Mouse (Mus musculus): ENCODE measurements around the gene Mia2.
"Not testable (repeated sequence)": the region's sequence is repeated elsewhere in the genome, so short reads cannot be mapped to it uniquely, and the experiment has no call there.

The Mia2 gene

DNA sequence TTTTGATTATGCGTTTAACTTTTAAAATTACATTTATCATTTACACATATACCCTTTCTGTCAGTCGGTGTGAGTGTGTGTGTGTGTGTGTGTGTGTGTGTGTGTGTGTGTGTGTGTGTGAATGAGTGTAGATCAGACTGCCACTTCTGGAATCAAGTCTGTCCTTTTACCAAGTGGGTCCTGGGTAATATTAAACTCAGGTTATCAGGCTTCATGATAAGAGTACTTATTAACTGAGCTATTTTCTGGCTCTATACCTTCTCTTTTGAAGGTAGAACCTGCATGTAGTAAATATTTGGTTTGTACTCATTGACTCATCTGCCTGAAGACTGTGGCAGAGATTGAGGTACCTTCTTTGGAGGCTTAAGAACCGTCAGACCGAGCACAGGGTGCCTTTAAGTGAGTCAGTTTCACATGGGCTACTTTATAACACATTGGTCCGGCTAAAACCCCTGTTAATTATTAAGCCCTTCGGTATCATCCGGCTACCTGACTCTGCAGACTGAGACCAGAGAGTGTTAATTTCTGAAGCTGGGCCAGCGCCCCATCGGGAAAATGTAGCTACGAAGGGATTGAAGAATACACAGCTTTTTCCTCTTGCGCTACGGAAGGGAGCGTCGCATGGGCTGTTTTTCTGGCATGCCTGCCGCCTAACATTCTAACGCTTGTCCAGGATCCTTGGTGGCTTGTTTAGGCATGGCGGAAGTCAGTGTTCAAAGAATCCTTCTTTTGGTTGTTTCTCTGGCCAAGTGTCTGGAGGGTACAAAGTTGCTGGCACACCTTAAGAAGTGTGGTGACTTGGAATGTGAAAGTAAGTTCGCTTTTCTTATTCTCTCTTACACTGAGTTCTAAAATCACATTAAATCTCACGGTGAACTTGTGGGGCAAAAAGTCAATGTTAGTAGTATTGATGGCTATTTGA, at the start of gene Mia2:
TSS of gene Mia2 (plus strand) at position 696 of the 922 bp plus-strand sequence.
- DNase-seq = no peak

DNA sequence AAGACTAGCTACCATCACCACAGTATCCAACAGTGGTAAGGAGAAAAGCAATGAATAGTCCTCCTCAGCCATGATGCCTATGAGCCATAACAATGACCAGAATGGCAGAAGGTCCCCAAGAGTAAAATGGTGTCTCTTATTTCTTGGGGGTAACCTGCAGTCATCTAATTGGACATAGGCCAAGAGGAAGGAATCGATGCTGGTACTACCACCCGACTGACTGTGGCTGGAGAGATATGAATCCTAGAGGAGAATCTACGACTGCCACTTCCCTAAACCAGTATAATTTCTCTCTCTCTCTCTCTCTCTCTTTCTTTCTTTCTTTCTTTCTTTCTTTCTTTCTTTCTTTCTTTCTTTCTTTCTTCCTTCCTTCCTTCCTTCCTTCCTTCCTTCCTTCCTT, 43.1 kb upstream of the Mia2 start:
- no peak for DNase-seq

GRCm38 (mm10) chr12:59053166-59053565, 42.4 kb upstream of the Mia2 start:
- DNase-seq = no peak

DNA sequence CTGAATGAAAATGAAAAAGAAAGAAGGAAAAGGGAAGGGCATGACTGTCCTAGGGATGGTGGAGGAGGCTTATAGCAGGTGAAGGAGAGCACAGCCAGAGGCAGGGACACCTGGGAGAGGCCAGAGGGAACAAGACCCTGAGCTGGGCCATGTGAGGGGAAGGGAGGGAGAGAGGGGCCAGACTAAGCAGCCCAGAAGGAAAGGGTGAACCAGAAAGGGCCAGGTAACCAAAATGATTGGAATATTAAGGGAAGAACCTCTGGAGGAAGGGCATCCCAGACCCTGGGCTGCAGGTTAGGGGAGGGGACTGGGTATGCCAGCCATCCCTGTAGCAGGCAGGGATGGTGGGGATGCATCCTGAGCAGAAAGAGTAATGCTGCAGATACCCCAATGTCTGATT, 41.6 kb upstream of the Mia2 start:
- no peak for DNase-seq

GRCm38 (mm10) chr12:59055196-59055850, 40.3 kb upstream of the Mia2 start:
- no peak for DNase-seq

DNA sequence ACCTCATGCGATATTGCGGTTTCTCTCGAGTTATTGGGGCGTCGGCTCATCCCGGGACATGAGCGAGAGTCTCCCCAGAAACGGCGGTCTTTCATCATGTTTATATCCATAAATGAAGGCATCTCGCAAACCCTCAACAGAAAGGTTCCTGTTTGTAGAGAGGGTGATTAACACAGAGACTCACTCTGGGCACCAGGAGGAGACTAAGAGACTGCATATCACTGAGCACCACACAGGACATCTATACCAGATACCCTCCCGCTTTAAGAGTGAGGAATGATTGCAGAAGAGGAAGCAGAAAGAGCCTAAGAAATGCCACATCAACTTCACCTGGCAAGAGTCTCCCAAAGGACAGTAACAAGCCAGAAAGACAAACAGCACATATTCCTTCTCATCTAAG, 39.4 kb upstream of the Mia2 start:
- no peak for DNase-seq

- not testable (repeated sequence) for DNase-seq
Measured at GRCm38 (mm10) chr12:59058242-59058641, 37.4 kb upstream of the Mia2 start.

- no peak for DNase-seq
Measured at GRCm38 (mm10) chr12:59060322-59060721, 35.3 kb upstream of the Mia2 start.

DNA sequence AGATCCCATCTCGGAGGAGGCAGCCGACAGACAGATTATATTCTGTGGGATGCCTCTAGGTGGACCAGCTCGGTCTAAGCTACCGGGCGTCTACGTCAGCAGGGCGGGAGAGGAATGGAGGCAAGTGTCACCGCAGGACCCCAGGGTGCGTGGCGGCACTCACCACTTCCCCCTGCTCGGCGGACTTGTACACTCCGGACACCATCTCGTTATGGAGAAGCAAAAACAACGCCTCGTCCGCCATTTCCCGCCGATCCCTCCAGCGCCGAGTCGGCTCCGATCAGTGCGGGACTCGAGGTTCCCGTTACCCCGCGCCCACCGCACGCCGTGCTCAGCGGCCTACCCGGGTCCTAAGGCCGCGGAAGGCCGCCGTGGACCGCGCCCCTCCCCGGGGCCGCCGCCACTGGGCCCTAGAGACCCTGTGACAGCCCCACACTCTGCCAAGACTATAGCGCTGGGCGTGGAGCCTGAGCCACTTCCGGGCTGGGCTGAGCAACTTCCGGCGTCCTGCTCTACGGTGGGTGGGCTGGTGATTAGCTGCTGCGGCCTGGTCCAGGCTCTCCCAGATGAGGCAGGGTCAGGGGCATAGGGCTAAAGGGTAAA, 34.5 kb upstream of the Mia2 start, which contains the start of gene Trappc6b:
TSS of gene Trappc6b (minus strand) at position 480 of the 603 bp plus-strand sequence.
- DNase-seq = peak; percentile 78 to 82

DNA sequence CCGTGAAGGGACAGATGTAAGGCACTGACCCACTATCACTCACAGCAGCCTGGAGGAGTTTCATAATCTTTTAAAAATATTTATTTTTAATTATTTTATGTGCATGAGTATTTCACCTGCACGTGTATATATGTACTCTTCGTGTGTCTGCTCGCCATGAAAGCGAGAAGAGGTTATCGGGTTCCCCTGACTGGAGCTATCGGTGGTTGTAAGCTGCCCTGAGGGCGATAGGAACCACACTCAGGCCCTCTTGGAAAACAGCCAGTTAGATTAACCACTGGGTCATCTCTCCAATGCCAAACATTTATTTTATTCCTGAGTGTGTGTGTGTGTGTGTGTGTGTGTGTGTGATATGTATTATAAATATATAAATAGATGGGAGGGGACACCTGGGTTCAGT, 30.8 kb upstream of the Mia2 start:
- DNase-seq = no peak

- no peak for DNase-seq
Measured at GRCm38 (mm10) chr12:59065776-59066175, 29.8 kb upstream of the Mia2 start.

DNA sequence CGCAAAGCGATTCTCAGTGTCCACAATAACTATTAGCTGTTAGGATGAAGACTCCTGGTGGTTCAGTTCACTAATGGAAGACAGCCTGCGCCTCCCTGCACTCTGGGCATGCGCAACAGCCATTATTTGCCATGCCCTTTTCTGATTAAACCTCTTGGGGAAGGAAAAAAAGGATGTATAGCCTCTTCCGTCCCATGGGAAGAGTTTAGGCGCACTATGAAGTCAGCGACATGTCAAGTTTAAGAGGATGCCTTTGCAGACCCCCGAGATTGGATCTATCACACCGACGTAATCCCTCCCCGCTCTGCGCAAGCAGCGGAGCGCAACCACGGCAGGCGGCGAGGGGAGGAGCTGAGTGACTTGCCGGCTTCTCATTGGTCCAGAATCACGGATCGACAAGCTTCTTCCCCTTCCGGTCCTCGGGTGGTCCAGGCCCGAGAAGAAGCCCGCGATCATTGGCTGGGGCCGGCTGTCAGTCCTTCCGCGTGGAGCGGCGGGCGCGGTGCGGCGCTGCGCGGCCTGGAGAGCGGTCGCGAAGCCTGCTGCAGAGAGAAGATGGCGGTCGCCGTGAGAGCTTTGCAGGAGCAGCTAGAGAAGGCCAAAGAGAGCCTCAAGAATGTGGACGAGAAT, 29.0 kb upstream of the Mia2 start, which contains the start of gene Pnn:
TSS of gene Pnn (plus strand) at position 437 of the 630 bp plus-strand sequence.
- peak; percentile 93 to 95 for DNase-seq

DNA sequence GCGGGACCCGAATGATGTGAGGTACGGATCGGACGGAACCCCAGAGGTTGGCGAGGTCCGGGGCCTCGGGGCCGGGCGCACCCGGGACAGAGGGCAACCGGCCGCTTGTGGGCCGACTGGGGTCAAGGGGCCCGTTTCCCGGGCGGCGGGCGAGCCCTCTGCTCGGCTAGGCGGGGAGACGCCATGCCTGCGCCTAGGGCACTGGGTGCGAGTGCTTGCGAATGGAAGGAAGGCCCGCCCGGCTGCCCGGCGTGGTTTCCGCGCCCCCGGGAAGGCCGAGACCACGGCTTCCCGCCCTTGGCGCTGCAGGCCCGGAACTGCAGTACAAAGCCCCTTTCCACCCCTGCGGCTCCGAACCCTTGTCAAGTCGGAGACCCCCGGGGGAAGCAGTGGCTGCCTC, 28.5 kb upstream of the Mia2 start:
- DNase-seq = no peak

- DNase-seq = no peak
Measured at GRCm38 (mm10) chr12:59068791-59069190, 26.8 kb upstream of the Mia2 start.

- no peak for DNase-seq
Measured at GRCm38 (mm10) chr12:59072286-59072685, 23.3 kb upstream of the Mia2 start.

DNA sequence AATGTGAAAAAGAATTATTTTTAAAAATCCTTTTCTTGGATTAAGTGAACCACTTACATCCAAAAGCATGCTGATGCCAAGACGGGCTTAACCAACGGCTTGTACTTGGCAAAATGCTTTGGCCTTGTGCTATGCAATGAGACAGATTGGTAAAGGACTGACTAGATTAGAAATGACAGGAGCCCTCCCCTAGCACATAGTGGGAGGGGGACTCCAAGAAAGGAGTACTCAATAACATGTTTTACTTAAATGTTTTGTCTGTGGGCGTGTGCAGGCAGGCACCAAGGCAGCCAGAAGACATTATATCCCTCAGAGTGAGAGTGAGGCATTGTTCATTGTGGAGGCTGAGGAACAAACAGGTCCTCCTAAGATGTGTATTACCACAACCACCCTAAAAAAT, 21.5 kb upstream of the Mia2 start:
- no peak for DNase-seq

DNA sequence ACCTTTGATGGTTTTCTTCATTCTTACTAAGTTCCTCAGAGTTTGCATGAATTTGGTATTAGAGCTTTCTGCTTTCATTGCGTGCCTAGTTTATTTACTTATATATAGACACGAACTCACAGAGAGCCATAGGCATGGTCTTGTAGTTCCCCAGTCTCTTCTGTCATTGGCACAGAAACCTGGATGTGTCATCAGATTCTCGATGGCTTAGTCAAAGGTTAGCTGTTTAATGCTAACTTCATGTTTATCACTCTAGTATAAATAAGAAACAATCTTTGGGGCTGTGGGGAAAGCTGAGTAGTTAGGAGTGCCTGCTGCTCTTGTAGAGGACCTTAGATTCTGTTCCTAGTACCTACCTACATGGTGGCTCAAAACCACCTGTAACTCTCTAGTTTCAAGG, 18.6 kb upstream of the Mia2 start:
- DNase-seq = no peak

GRCm38 (mm10) chr12:59077883-59078282, 17.7 kb upstream of the Mia2 start:
- DNase-seq = no peak

- DNase-seq = no peak
Measured at GRCm38 (mm10) chr12:59080461-59080860, 15.1 kb upstream of the Mia2 start.

GRCm38 (mm10) chr12:59084446-59084845, 11.2 kb upstream of the Mia2 start:
- no peak for DNase-seq

- DNase-seq = no peak
Measured at GRCm38 (mm10) chr12:59086171-59086570, 9.4 kb upstream of the Mia2 start.

DNA sequence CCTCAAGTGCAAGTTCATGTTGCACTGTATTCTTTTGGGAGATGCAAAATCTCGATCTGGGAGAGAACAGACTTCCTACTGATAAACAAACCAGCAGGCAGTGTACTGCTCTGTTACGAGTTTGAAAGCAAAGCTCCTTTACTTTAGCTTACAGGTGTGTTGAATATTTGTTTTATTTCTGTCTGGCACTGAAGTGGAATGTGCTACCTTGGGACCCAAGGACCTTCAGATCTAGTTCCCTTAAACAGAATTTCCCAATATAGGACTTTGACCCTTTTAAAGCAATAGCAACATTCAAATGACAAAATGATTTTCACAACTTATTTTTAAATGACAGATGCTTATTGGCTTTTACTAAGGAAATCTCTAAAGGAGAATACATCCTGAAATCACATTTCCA, 2.1 kb upstream of the Mia2 start:
- DNase-seq = no peak

DNA sequence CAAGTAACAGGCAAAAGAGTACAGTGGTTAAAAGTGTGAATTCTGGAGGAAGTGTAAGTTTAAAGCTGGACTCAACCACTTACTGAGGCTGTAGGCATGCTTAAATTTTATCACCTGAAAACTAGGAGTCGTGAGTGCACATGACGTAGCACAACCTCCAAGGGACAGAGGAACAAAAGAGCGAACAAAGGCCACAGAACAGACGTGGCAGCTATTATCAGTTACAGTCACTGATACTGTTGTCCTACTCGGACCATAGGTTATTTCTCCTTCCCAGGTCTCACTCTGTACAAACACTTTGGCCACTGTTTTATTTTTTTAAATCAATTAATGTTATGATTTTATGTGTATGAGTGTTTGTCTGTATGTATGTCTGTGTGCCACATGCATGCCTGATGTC, 9.2 kb downstream of the Mia2 start:
- DNase-seq = no peak

All from B cell, adult 2 months (primary cell).